ENCODE assay signal across 22 mouse cellular contexts in genomic region chr1:135678145-135678544, GRCm38 (mm10). TPM values are rescaled to one million over a fixed set of nuclear protein-coding genes. Genes with fewer than 3 reads are reported as not detected.
A peak's percentile ranks its signal among the peaks of the same experiment; 100 is the strongest.
DNase-seq lines count a peak whose midpoint lies in the region; ATAC-seq and TF ChIP-seq lines count a peak whose summit lies in the region.
"Had no signal": no experiment of that assay in that cellular context is flagged by ENCODE, and none has a peak within 500 bp of the region (broad histone marks: within the 10 kb centered on the region; RNA-seq: fewer than 3 reads in every experiment).

No protein-coding gene starts in this region.

- H3K4me3 ChIP-seq in hindbrain, embryonic 13.5 days, result no peak overlapping the region
- H3K4me3 ChIP-seq in hindbrain, postnatal 0 days (ENCODE audit: low read length), result no peak overlapping the region
- H3K4me3 ChIP-seq in intestine, embryonic 15.5 days (replicated peaks), result no peak overlapping the region
- H3K4me3 ChIP-seq: embryonic facial prominence, embryonic 10.5 days; embryonic facial prominence, embryonic 12.5 days; forebrain, embryonic 13.5 days; forebrain, embryonic 15.5 days had no signal

- no peak for TF ChIP-seq CTCF in hindbrain, postnatal 0 days (IDR thresholded peaks at IDR 0.05; ENCODE audit: low read depth)

- no peaks in the 10 kb centered on the region for H3K9me3 ChIP-seq in hindbrain, embryonic 13.5 days
- no peaks in the 10 kb centered on the region for H3K9me3 ChIP-seq in hindbrain, postnatal 0 days (ENCODE audit: low read length)
- H3K9me3 ChIP-seq in intestine, embryonic 15.5 days, result no peaks in the 10 kb centered on the region
- H3K9me3 ChIP-seq: embryonic facial prominence, embryonic 10.5 days; embryonic facial prominence, embryonic 12.5 days; forebrain, embryonic 13.5 days; forebrain, embryonic 15.5 days; G1E had no signal

- no peak overlapping the region for H3K9ac ChIP-seq in hindbrain, embryonic 13.5 days
- no peak overlapping the region for H3K9ac ChIP-seq in hindbrain, postnatal 0 days (replicated peaks; ENCODE audit: low read length)
- H3K9ac ChIP-seq in intestine, embryonic 15.5 days, result no peak overlapping the region
- H3K9ac ChIP-seq: embryonic facial prominence, embryonic 12.5 days; forebrain, embryonic 13.5 days; forebrain, embryonic 15.5 days; forebrain, postnatal 0 days had no signal

- H3K27ac ChIP-seq in hindbrain, embryonic 13.5 days, result 0 out of 2 replicates have a peak overlapping the region, but pooled peaks have one; percentile 41
- H3K27ac ChIP-seq in hindbrain, postnatal 0 days, result no peak overlapping the region
- no peak overlapping the region for H3K27ac ChIP-seq in intestine, embryonic 15.5 days
- H3K27ac ChIP-seq: embryonic facial prominence, embryonic 10.5 days; embryonic facial prominence, embryonic 12.5 days; forebrain, embryonic 13.5 days; forebrain, embryonic 15.5 days had no signal

- DNase-seq in adrenal gland, adult 2 months, result peak; percentile 55
- DNase-seq in adrenal gland, adult 8-10 months, result no peak
- peak; percentile 66 to 69 for DNase-seq in adrenal gland, postnatal 36 days
- no peak for DNase-seq in adrenal gland, postnatal 25 days
- DNase-seq in hindbrain, postnatal 0 days (ENCODE audit: low spot score), result no peak
- DNase-seq in 416B (ENCODE audit: low read depth), result peak; percentile 48
- DNase-seq: adrenal gland, postnatal 10 days; cerebellum, adult 11-12 months; cerebellum, adult 2 months; cerebellum, adult 9-10 months; cerebellum, postnatal 10 days; cerebellum, postnatal 25 days; forebrain, postnatal 0 days had no signal

- no peak for ATAC-seq in hindbrain, embryonic 13.5 days (ENCODE audit: low FRiP score)
- ATAC-seq in hindbrain, postnatal 0 days, result no peak
- ATAC-seq in intestine, embryonic 15.5 days, result no peak
- ATAC-seq: activated CD4-positive, CD25-positive, alpha-beta regulatory T cell, adult 4 months; forebrain, embryonic 13.5 days; forebrain, embryonic 15.5 days; forebrain, postnatal 0 days; Patski had no signal

- no peak overlapping the region for H3K4me2 ChIP-seq in hindbrain, embryonic 13.5 days
- no peak overlapping the region for H3K4me2 ChIP-seq in hindbrain, postnatal 0 days (ENCODE audit: low read depth, low read length)
- H3K4me2 ChIP-seq in intestine, embryonic 15.5 days (replicated peaks), result no peak overlapping the region
- H3K4me2 ChIP-seq: embryonic facial prominence, embryonic 12.5 days; forebrain, embryonic 13.5 days; forebrain, embryonic 15.5 days had no signal

- H3K27me3 ChIP-seq in hindbrain, embryonic 13.5 days, result no peaks in the 10 kb centered on the region
- H3K27me3 ChIP-seq in hindbrain, postnatal 0 days (ENCODE audit: insufficient read depth, low read length), result no peaks in the 10 kb centered on the region
- H3K27me3 ChIP-seq in intestine, embryonic 15.5 days (replicated peaks), result no peaks in the 10 kb centered on the region
- H3K27me3 ChIP-seq: embryonic facial prominence, embryonic 12.5 days; forebrain, embryonic 13.5 days; forebrain, embryonic 15.5 days; Patski had no signal

- peaks cover 35% of the 10 kb centered on the region for H3K4me1 ChIP-seq in hindbrain, embryonic 13.5 days (replicated peaks)
- peaks cover 2% of the 10 kb centered on the region; the same call in 1 of the 2 replicates for H3K4me1 ChIP-seq in hindbrain, postnatal 0 days (ENCODE audit: insufficient read depth, low read length)
- H3K4me1 ChIP-seq in intestine, embryonic 15.5 days (replicated peaks), result no peaks in the 10 kb centered on the region
- H3K4me1 ChIP-seq: forebrain, embryonic 15.5 days had no signal

- no peaks in the 10 kb centered on the region for H3K36me3 ChIP-seq in hindbrain, embryonic 13.5 days
- no peaks in the 10 kb centered on the region for H3K36me3 ChIP-seq in hindbrain, postnatal 0 days (ENCODE audit: insufficient read depth, low read length)
- no peaks in the 10 kb centered on the region for H3K36me3 ChIP-seq in intestine, embryonic 15.5 days
- H3K36me3 ChIP-seq: embryonic facial prominence, embryonic 10.5 days; embryonic facial prominence, embryonic 12.5 days; forebrain, embryonic 15.5 days; G1E had no signal

- WGBS in hindbrain, embryonic 13.5 days, result 83% methylated on average over 6 of the region's 6 CpGs
- 76% methylated on average over 6 of the region's 6 CpGs for WGBS in hindbrain, postnatal 0 days
- 73% methylated on average over 6 of the region's 6 CpGs for WGBS in intestine, embryonic 15.5 days

RNA-seq across cellular contexts. Expression of gene Csrp1, which starts 41.7 kb away (rescaled TPM):
- 100 to 1,000 TPM in 1 of 2 experiments, 10 to 100 TPM in 1; 68.0 to 133 TPM for total RNA-seq in adrenal gland, adult 2 months (2021)
- 65.7 and 70.2 TPM in 2 replicates for polyA plus RNA-seq in adrenal gland, adult 2 months (2012; rRNA removed)
- total RNA-seq in adrenal gland, adult 8-10 months (2022), result 100 to 1,000 TPM in 1 of 4 experiments, 10 to 100 TPM in 3; 92.3 to 122 (median 99.0) TPM
- 10 to 100 TPM; 73.3 to 99.3 TPM for total RNA-seq in adrenal gland, postnatal 36 days (2021)
- total RNA-seq in adrenal gland, postnatal 25 days (2021), result 43.2 and 52.1 TPM in 2 replicates
- polyA plus RNA-seq in hindbrain, embryonic 13.5 days (2015; fragmentation: Nextera tagmentation; extraction: Ambion mirVana), result 22.9 and 25.3 TPM in 2 replicates
- total RNA-seq in hindbrain, postnatal 0 days (2014; rRNA removed), result 93.1 and 95.2 TPM in 2 replicates
- polyA plus RNA-seq in hindbrain, postnatal 0 days (2015; fragmentation: Nextera tagmentation; extraction: Ambion mirVana), result 33.0 and 35.2 TPM in 2 replicates
- polyA plus RNA-seq in intestine, embryonic 15.5 days (2015; fragmentation: Nextera tagmentation; extraction: Ambion mirVana), result 203 and 215 TPM in 2 replicates

Comparison
In these comparisons a context has a peak if more than half of its experiments do, and no peak if none do; other contexts are left out.
1. DNase-seq: peak in adrenal gland, adult 2 months (single experiment), adrenal gland, postnatal 36 days (2 of 2) and 416B (single experiment); none in adrenal gland, adult 8-10 months (single experiment), adrenal gland, postnatal 25 days (single experiment) and hindbrain, postnatal 0 days (single experiment).